Mouse (Mus musculus) frontal cortex, adult 2 months (tissue): ENCODE results near the gene Hsbp1. TPM values are rescaled to one million over a fixed set of nuclear protein-coding genes. Genes with fewer than 3 reads are reported as not detected.
A peak's percentile ranks its signal among the peaks of the same experiment; 100 is the strongest.
"Not testable (repeated sequence)": the region's sequence is repeated elsewhere in the genome, so short reads cannot be mapped to it uniquely, and the experiment has no call there.

ENCODE experiments used
- DNase-seq, 2 experiments: peaks; one replicate each; pipeline ENCODE4 v3.0.0; 2022; ENCODE audit warnings: low spot score in 1 of 2; ENCODE audit errors: extremely low spot score in 1 of 2
- polyA plus RNA-seq: library from polyadenylated mRNA; depleted of rRNA; stranded (reverse); fragments of >200 nt; gene quantifications from 2 replicates; pipeline ENCODE4 v1.2.3, GENCODE M21; 2012; rRNA removed

Hsbp1 gene
- polyA plus RNA-seq: 544 and 587 TPM in 2 replicates

DNA sequence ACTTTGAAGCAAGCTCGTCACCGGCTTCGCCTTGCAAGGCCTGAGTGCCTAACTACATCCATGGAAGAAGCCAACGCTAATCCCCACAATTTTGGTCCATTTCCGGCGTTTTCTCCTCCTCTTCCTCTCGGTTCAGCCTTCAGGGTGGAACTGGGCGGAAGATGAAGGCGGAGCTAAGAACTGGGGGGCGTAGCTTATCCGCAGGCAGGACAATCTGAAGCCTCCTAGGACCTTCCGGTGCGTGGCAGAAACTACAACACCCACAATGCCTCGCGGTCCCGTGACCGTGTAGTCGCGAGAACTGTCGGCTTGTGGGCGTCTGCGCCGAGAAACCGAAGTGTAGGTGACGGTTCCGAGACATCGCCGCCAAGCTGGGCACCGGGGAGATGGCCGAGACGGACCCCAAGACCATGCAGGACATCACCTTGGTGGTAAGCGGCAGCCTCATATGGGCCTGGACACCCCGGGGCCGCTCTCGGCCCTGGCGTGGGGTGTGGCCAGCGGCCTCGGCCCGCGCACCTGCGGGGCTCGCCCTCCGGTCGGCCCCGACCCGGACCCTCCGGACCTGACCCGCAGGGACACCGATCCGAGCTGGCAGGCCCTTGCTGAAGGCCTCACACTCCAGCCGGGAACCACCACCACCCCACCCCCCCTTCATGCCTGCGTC lies at the start of gene Hsbp1:
Gene Hsbp1 (plus strand): TSS at position 299 of the 667 bp plus-strand sequence.
- DNase-seq: peak; percentile 95 to 98

DNA sequence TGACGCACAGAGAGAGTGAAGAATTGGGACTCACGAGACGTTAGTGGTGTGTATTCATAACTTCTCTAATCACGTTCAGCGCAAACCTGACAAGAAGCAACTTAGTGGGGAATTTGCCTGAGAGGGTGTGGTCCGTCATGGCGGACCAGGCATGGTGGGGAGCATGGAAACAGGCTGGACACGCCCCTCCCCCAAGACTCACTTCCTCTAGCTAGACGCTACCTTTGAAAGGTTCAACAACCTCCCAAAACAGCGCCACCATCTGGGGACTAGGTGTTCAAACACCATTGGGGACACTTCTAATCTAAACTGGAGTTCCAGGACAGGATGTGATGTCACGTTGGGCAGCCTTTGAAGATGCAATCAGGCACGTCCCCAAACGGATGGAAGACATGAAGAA lies 48.8 kb upstream of the Hsbp1 start:
- no peak for DNase-seq

DNA sequence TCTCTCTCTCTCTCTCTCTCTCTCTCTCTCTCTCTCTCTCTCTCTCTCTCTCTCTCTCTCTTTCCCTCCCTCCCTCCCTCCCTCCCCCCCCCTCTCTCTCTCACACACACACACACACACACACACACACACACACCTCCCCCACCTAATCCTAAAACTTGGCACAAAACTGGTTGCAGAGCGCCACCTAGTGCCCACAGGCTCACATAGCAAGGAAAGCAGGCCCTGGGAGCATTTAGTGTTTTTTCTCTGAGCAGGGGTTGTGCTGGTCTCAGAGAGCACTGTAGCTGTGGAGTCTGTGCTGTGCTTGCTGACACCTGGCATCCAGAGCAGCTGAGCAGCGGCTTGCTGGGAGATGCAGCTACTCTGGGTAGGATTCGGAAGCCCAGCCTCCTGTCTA lies 46.5 kb upstream of the Hsbp1 start:
- DNase-seq: peak in 1 of 2 experiments; percentile 72

DNA sequence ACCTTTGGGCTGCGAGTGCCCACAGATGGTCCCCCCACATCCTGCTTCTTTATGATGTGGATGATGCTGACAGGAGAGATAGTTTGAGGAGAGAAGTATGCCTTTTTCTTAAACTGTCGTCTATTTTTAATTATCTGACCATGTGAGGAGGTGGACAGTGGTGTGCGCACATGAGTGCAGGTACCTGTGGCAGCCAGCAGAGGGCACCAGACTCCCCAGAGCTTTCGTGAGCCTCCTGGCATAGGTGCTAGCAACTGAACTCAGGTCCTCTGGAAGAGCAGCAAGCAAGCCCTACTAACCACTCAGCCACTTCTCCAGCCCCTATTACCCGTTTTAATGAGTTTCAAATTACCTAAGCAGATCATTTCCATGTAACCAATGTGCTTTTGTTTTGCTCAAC lies 44.0 kb upstream of the Hsbp1 start:
- DNase-seq: no peak

DNA sequence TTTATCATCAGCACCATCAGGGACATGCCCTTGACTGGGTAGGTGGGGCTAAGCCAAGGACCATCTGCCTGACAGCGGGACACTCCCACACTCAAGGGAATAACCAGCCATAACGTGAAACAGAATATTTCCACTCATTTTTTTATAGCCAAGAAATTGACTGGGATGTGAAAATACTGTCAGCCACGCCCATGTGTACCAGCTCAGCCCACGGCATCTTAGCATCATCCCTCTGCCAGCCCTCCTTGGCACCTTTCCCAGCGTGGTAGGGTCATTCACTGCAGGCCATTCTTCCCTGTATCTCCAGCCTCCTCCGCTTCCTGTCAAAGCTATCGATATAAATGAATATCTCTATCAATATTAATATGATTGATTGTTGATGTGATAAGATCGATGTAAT lies 40.1 kb upstream of the Hsbp1 start:
- peak; percentile 27 to 50 for DNase-seq

DNA sequence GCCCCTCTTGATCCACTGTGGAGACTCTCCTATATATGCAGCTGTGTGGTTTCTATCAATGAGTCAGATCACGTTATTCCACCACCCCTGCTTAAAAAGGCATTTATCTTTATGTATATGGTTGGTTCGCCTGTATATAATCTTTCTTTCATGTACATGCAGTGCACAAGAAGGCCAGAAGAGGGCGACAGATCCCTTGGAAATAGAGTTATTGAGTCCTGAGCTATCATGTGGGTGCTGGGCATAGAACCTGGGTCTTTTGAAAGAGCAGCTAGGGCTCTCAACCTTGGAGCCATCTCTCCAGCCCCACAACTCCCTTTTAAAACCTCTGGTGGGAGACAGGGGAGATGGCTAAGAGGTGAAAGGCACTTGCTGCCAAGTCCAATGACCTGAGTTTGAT lies 32.9 kb upstream of the Hsbp1 start:
- peak in 1 of 2 experiments; percentile 42 for DNase-seq

DNA sequence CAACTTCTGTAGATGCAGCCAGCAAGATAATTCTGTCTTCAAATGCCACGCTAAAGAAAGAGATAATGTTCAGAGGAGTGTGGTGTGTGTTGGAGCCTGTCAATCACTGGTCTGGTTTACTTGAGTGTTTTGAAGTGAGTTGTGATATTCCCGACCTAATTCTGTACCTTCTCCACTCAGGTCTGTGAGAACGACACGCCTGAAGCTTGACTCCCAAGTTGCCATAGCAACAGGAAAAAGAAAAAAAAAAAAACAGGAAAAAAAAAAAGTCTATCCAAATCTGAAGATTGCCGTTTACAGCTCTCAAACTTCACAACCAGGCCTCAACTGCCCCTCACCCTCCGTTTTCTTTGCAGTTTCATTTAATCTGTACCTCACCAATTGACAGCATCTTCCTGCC lies 21.1 kb upstream of the Hsbp1 start:
- DNase-seq: no peak

DNA sequence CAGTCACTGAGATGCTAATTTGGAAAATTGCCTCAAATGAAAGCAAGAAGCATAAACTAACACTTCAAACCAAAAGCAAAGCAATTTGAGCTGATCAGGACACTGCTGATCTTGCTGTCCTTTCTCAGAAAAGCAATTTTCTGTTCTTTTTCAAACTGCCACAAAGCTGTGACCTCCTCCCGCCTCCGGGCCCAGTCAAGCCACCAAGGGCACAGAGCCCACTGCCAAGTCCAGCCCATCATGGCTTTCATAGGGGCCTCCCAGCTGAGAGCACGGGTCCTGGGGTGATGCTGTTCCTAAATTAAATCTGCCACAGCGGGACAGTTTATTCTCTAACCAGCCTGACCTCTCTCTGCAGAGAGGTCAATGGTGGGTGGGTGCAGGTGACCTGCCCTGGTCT lies 4.7 kb upstream of the Hsbp1 start:
- no peak for DNase-seq

DNA sequence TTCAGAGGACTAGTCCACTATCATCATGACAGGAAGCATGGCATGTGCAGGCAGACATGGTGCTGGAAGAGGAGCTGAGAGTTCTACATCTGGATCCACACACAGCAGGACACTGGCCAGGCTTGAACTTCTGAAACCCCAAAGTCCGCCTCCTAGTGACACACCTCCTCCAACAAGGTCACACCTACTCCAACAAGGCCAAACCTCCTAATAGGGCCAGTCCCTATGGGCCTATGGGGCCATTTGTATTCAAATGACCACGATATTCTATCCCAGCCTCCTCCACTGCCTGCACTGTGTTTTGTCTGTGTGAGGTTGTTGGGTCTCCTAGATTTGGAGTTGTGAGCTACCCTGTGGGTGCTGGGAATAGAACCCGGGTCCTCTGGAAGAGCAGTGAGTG lies 682 bp upstream of the Hsbp1 start:
- no peak for DNase-seq

DNA sequence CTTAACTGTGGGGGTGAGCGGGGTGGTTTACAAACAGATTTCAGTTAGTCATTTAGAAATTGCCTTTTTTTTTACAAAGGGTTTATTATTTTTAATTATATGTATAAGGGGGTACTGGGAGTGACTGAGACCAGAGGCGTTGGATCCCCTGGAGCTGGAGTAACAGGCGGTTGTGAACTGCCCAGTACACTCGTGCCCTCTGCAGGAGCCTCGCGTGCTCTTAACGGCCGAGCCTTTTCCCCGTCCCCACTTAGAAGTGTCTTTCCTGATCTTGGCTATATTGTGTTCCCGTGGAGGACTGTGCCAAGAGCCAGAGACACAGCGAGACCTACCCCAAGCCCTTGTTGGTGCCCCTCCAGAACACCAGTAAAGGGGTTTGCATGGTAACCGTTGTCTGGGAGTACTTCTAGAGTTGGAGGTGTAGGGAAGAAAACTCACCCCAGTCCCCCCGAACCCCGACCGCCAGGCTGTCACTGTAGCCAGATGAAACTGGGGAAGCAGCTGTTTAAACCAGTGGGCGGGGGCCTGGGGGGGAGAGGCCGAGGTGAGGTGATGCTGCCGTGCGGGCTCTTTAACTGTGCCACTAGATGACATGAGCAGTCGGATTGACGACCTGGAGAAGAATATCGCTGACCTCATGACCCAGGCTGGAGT lies 868 bp downstream of the Hsbp1 start:
- DNase-seq: no peak

DNA sequence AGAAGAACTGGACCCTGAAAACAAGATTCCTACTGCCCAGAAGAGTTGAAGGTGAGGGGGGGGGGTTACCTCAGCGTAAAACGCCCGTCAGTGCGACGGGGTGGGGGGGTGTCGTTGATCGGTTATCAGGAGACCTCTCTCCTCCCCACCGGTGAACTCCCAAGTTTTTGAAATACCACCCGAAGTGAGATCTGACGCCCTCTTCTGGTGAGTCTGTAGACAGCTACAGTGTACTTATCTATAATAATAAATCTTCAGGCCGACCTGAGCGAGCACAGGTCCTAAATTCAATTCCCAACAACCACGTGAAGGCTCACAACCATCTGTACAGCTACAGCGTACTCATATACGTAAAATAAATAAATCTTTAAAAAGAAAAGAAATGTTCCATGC lies 1.4 kb downstream of the Hsbp1 start:
- no peak for DNase-seq

DNA sequence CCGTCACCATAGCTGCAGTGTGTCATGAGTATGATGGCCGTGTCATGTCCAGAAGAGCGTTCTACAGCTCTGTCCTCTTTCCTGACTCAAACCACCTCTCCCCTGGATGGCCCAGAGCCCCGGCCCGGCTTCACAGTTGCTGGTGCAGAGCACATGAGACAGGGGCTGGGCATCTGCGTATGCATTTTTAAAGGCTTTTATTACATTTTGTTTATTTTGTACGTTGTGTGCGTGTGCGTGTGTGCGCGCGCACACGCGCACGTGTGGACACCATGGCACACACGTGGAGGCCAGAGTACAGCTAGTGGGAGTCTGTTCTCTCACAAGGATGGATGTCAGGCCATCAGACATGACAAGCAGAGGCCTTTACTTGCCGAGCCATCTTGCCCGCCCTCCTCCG lies 7.4 kb downstream of the Hsbp1 start:
- no peak for DNase-seq

DNA sequence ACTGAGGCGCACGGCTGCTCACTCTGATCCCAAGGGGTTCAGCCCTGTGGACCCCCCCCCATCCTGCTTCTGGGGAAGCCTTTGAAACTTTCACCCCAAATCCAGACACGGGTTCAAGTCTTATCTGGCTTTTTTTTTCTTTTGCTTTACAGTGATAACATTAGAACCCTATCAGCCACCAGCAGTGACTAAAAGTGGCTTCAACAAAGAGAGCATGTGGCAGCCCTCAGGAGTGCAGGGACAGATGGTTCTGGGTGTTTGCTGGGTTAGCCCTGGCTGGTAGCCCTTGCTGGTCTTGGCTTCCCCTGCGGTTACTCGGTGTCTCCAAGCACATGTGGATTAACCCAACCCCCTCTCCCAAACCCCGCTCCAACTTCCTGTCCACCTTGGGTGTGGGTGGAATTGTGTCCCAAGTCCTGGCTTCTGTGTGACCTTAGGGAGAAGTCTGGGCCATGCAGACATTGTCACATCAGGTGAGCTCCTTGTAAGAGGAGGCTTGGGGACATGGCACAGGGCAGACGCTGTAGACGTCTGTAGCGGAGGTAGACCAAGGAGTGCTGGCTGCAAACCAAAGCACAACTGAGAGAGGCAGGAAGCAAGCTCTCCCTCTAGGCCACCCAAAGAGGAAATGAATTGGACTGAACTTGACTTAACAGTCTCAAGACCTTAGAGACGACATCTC lies 8.8 kb downstream of the Hsbp1 start:
- DNase-seq: no peak

DNA sequence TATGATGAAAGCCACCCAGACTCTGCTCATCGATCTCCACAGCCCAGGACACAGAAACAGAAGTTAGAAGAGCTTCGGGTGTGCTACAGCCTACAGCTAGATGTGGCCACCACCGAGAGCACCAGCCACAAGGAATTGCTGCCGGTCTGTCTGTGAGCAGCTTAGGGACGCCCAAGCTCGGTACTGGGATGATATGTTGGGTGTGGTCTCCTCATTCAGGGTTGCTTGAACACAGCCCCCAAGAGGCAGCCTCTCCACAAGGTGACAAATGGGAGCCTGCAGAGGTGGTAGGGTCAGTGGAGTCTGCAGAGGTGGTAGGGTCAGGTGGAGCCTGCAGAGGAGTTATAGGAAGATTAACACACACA lies 9.4 kb downstream of the Hsbp1 start:
- no peak for DNase-seq

DNA sequence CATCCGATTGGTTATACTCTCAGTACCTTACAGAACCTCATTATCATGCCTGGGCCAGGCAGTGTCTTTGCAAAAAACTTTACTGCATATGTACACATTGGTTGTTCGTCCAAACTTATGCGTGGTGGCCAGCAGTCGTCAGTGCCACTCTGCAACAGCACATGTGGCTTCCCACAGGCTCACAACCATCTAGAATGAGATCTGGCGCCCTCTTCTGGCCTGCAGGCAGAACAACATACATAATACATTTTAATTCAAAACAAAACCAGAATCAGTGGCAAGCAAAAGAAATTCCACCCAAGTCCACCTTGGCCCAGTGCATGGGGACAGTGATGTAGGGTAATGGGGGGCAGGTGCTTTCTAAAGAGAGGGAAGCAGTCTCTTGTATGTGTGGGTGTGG lies 12.3 kb downstream of the Hsbp1 start:
- DNase-seq: not testable (repeated sequence)

DNA sequence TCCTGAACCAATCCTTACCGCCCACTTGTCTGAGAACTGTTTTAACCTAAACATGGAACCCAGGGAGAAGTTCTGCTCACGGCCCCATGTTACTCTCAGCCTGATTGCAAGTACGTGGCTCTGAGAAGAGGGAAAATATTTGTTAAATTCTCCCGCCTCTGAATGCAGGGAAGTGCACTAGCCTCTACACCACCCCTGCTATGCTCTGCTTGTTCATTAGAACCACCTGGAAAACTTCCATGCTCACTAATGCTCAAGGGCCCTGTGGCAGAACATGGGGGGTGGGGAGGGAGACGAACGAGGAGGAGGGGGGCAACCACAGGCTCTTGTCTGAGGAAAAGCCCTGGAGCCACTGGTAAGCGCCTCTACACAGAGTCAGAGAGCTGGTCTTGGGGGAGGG lies 13.9 kb downstream of the Hsbp1 start:
- DNase-seq: no peak

DNA sequence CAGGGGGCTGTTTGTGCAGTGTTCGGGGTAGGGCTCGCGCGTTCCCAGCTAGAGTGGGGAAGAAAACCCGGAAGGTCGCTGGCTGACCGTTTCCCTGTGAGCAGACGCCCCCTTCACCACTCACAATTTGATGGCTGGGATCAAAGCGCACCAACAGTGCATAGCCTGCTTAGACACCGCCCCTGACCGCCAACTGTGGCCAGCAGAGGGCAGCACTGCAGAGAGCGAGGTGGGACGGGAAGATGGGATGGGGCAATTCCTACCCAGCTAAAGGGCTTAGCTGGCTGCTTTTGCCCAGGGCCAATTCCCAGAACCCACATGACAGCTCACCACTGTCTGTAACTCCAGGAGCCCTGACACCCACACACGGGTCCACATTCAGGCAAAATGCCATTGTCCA lies 14.5 kb downstream of the Hsbp1 start:
- DNase-seq: peak in 1 of 2 experiments; percentile 19

DNA sequence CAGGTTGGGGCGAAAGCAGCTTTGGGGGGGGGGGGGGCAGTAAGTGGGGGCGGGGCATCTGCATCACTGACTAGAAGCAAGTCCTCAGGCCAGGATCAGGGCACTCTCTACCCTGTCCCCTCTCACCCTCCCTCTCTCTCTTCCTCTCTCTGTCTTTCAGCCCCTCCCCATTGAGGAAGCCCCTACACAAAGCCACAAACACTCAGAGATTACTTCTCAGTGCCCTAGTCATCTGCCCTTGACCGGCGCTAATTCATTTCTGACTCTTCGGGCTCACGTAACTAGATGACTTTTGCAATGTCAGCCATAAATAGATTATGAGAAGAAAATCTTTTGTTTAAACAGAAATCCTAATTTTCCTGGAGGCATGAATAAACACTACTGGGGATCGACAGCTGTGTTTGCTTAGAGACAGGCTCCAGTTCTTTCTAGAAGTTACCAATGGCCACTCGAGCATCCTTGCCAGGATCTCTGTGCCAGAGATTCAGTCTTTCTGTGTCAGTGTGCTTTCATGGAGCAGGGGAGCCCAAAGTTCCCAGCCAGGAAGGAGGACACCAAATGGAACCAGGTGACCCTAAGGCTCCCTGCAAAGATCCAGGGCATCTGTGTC lies 16.5 kb downstream of the Hsbp1 start:
- no peak for DNase-seq

DNA sequence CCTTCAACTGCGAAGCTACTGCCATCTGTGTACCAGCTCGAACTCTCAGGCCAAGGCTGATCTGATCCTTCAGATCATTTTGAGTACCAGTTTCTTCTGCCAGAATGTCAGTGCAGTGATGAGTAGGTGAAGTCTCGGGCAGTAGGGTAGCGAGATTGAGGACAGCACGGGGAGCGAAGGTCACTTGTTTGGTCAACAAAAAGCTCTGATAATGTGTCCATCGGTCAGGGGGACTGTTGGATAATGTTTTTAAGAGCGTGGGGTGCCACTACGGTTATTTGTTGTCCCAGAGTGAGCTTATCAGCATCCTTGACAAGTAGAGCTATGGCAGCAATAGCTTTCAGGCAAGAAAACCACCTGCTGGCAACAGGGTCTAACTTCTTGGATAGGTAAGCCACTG lies 30.4 kb downstream of the Hsbp1 start:
- not testable (repeated sequence) for DNase-seq

DNA sequence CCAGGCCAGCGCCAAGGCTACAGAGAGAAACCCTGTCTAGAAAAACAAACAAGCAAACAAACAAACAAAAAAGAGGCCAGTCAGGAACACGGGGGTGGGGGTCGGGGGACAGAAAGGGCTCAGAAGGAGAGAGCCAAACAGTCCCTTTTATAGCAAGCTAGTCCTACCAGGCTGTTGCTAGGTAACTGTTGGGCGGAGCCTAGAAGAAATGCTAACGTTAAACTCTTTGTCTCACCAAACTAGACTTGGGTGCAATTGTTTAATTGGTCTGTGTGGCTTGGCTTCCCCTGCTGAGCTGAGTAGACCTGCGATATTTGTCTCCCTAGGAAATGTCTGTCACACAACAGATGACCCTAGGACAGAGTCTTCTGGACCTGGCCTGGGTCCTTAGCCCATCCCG lies 34.2 kb downstream of the Hsbp1 start:
- DNase-seq: no peak

DNA sequence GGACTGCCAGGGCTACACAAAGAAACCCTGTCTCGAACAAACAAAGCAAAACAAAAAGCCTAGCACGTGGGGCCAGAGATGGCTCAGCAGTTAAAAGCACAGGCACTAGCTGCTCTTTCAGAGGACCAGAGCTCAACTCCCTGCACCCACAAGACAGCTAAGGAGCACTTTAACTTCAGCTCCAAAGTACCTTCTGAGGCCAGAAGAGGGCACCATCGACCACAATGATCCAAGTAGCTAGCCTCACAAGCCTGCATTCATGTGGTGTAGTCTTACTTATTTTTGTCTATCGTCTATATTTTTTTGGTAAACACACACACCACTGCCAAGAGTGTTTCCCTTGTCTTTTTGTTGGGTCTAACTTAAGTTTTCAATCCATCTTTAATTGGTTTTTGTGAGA lies 36.3 kb downstream of the Hsbp1 start:
- peak in 1 of 2 experiments; percentile 34 for DNase-seq

DNA sequence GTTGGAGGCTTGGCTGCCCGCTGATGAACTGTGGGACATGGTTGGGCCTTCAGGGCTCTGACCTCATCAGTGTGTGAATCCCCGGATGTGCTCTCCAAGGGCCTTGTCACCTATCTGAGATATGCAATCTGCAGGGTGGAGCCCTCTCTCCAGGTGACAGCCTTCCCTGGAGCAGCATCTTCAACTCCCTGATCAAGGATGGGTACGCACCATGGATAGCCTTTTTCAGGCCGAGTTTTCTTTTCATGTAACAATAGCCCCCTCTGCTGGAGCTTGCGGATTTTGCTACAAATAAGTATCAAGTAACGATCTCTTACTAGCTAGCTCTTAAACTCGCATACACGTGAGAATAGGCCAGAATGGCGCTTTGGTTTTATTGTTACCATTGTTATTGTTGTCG lies 40.2 kb downstream of the Hsbp1 start:
- peak; percentile 57 to 96 for DNase-seq
